Mouse (Mus musculus): ENCODE results near the gene Rap1gap.

Rap1gap gene

DNA sequence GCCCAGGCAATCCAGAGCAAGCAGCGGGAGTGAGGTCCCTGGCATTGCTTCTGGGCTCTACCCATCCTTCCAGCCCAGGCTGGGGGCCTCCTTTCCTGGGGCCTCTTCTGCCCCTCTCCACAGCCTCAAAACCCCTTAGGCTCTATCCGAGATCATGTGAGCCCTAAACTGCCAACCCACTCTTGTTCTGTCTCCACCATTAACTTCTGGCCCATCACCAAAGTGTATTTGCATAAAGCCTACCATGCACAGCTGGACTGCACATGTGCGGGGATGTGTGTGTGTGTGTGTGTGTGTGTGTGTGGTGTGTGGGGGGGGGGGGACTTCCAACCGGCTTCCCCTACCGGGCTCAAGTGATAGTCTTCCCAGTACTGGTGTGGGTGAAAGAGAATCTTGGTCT lies 109.5 kb downstream of the Rap1gap start:
- DNase-seq (ENCODE audit: low spot score): no peak

DNA sequence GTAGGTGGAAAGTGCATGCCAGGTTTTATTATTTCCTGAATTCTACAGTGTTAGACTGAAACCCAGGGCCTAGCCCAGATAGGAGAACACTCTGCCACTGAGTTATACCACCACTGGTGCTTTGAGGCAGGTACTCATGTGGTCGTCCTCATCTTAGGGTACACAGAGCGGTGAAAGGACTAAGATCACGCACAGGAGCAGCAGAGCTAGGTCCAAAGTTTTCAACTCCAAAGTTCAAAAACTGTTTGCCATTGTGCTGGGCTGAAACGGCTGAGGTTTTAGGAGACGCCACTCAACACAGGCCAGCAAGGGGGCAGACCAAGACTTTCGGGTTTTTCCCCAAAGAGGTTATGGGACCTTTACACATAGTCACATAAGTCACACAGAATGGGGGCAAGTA lies 110.0 kb downstream of the Rap1gap start:
- no peak for DNase-seq (ENCODE audit: low spot score)

DNA sequence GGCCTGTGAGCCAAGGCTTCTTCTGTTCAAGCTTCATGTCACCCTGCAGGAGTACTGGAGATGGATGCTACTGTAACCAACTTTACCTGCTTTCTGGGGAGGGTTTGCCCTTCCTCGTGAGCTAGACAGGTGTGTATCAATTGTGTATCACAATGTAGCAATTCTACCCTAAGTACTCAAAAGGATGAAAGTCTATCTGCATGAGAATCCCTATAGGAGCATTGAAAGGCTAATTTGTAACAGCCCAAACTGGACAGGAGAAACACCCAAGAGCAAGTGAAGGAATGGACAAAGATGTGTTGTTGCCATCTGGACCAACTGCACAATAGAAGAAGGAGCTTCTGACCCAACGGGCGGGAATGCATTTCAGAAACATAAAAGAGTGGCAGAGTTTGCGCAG lies 113.3 kb downstream of the Rap1gap start:
- no peak for DNase-seq (ENCODE audit: low spot score)

DNA sequence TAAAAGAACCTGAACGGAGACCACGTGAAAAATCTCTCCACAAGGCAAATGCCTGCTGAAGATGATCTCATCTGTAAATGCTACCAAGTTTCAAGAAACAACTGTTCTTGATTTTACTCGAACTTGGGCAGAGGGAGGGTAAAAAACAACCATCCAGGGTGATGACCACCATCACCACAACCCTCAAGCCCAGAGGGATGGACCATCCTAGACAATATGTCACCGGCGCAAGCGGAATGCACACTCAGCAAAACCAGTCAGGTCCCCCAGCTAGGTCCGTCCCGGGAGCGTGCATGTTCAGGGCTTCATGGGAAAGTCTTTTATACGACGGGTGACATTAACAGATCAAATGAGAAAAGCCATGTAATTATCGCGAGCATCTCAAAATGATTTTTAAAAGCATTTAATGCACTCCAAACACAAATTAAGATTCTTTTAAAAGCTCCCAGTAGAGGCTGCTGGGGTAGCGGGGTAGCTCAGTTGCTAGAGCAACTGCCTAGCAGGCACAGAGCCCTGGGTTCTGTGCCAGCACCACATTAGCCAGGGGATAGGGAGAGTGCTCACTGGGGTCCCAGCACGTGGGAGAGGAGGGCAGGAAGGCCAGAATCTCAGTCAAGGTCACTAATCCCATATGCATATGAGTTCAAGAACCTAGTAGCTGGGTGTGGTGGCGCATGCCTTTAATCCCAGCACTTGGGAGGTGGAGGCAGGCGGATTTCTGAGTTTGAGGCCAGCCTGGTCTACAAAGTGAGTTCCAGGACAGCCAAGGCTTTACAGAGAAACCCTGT lies 114.1 kb downstream of the Rap1gap start:
- DNase-seq (ENCODE audit: low spot score): no peak

All from ovary, postnatal 10 days (tissue).